Mouse (Mus musculus) inflammation-experienced regulatory T-cells, adult 6 months (primary cell): ENCODE results near the gene Abca7. TPM values are rescaled to one million over a fixed set of nuclear protein-coding genes. Genes with fewer than 3 reads are reported as not detected.
"Not testable (repeated sequence)": the region's sequence is repeated elsewhere in the genome, so short reads cannot be mapped to it uniquely, and the experiment has no call there.

Experiments
- ATAC-seq: one replicate; pipeline ENCODE4 v1.8.0; 2017
- polyA plus RNA-seq, 3 experiments: library from polyadenylated mRNA; unstranded; fragments of 100-300 nt; shearing (Covaris generic); gene quantifications; one replicate each; pipeline ENCODE4 v1.2.1; 2017

The Abca7 gene
- polyA plus RNA-seq, 3 experiments from 2014 or later, result 10.7 to 14.2 (median 13.3) TPM

DNA sequence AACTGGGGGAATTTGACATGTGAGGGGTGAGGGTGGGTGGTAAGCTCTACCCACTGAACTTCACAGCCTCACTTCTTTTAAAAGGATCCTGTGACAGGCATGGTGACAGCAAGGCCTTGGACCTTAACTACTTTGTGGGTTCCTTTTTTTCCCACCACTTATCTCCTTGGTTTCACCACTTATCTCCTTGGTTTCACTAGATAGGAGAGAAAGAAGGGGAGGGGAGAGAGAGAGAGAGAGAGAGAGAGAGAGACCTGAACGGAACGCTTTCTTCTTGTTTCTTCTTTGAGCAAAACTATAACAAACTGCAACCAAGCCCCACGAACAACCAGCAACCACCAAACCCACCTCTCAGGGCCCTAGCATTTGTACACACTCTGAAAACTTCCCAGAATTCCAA, 52.5 kb downstream of the Abca7 start:
- ATAC-seq, result no peak

DNA sequence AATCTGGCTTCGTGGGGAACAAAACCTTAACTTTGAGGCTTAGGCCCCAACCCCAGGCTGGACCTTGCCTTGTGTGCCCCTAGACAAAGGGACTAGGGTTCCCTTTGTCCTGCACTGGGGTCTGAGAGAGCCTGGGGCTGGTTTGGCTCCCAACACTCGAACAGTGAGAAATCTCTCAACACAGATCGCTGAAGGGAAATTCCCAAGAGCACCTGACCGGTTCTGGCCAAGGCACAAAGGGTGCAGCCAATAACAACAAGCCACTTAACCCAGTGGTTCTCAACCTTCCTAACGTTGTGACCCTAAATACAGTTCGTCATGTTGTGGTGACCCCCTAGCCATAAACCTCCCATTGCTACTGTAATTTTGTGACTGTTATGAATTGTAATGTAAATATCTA, 54.0 kb downstream of the Abca7 start:
- no peak for ATAC-seq

DNA sequence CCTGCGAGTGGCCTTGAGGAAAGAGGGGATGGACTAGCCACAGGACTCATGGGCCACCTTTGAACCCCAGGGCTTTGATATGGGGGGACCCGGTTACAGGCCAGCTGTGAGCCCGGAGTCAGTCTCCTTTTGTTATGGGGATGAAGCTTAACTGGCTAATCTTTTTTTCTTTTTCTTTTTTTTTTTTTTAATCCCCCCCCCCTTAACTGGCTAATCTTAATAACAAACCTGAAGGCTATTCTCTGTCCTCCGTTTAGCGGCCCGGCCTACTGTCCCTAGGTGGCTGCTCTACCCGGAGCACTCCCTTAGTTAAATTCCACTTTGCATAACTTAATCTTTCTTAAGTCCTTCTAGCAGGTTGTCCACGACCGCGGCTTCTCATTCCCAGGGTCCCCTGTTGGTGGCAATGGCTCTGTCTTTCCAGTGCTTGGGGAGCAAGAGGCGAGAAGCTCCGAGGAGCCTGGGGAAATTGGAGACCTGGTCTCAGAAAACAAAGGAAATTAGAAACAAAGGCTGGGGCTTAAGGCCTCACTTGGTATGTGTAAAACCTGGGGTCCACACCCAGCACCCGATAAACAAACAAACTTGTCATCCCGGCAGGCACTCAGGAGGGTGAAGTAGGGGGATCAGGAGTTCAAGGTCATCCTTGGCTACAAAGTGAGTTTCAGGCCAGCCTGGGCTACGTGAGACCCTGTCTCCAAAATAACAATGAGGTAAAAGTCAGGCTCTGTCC, 54.8 kb downstream of the Abca7 start:
- ATAC-seq, result no peak

DNA sequence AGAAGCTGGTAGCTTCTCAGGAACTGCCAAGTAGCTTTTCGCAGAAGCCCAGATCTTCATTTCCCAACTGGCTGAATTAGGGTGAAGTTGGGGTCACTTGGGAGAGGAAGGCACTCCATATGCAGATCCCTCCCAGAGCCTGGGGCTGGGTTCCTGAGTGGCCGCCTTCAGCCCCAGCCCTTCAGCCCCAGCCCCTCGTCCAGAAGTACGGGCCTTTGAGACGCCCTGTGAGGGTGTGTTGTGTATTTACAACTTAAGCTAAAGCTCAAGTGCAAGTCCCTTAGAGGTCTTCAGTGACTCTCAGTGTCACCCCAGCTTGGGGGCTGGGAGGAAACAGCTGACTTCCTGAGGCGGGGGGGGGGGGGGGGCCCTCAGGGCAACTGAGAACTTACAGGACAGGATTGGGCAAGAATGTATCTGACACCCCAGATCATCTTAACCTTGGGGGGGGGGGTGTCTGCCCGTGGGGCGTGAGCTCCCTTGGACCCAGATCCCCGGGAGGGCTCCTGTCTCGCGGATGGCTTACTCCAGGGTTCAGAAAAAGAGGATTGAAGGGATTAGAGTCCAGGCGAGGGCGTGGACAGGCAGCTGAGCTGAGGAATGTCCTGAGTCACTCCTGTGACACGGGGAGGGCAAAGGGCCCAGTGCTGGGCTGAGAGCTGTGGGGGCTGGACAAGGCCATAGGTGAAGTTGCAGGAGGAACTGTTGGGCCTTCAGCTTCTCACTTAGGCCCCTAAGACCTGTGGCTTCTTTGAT, 55.5 kb downstream of the Abca7 start:
- ATAC-seq, result no peak

DNA sequence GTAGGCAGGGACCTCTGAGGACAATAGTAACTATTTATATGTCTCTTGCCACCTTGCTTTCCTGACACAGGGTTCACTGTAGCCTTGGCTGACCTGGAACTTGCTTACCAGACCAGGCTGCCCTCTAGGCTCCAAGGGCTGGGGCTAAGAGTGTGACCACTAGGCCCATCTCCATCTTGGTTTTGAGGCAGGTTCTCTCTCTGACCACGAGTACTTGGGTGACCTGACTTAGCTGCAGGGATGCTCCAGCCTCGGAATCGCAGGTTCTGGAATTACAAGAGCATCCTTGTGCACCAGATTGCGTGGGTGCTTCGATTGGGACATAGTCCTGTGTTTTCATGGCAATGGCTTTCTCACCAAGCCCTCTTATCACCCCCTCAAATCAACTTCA, 56.1 kb downstream of the Abca7 start:
- ATAC-seq, result no peak

DNA sequence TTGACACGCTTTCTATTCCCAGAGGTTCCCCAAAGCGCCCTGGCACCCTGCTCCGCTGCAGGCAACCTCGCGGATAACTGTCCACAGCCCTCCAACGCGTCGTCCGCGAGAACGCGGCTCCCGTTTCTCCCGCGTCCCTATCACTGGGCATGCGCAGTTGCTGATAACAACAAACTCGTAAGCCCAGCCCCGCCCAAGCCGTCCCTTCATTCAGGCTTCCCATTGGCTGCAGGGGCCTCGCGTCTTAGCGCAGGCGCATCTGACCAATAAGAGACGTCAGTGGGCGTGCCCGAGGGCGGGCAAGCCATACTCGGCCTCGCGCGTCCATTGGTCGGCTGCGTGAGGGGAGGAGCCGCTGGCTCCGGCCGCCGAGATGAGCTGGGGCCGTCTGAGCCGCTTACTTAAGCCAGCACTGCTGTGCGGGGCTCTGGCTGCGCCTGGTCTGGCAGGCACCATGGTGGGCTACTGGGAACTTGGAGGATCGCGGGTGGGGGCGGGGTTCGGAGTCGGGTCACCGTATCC, 57.0 kb downstream of the Abca7 start:
- ATAC-seq, result peak; percentile 97

DNA sequence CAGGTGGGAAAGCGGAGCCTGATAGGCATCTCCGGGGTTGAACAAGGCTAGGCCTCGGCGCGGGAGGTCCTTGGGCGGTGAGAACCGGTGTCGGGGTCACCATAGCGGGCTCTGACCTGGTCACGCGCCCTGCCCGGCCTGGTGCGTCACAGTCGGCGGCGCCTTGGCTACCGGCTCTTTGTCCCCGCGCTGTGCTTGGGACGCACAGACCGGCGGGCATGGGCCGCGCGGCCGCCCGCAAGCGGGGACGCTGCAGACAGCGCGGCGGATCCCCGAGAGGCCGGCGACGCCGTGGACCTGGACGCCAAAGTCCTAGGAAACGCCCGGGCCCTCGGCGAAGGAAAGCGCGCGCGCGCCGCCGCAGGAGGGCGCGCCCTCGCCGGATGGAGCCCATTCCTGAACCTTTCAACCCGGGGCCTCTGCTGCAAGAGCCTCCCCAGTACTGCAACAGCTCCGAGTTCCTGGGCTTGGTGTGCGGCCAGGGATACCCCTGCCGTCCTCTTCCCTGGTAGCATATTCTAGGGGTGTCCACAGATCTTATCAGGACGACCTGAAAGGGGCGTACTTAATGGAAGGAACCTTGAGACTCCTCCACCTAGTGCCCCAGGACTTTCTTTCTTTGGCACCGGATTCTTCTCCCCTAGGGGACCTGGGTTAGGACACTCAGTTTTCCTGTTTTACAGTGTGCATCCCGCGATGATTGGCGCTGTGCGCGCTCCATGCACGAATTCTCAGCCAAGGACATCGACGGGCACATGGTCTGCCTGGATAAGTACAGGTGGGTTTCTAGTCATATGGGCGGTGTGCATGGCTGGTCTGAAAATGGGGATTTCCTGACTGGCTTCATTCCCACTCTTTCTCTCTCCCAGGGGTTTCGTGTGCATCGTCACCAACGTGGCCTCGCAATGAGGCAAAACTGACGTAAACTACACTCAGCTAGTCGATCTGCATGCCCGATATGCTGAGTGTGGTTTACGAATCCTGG, 57.8 kb downstream of the Abca7 start:
- peak; percentile 46 for ATAC-seq

DNA sequence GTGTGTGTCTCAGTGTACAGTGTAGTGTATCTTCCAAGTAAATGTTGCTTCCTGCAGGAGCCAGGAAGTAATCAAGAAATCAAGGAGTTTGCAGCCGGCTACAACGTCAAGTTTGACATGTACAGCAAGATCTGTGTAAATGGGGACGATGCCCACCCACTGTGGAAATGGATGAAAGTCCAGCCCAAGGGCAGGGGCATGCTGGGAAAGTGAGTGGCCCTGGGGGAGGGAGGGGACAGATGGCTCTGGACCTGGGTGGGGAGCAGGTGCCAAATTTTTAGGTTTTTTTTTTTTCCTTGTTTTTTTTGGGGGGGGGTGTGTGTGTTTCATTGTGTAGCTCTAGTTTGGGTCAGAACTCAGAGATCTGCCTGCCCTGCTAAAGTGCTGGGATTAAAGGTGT, 58.6 kb downstream of the Abca7 start:
- ATAC-seq, result not testable (repeated sequence)

DNA sequence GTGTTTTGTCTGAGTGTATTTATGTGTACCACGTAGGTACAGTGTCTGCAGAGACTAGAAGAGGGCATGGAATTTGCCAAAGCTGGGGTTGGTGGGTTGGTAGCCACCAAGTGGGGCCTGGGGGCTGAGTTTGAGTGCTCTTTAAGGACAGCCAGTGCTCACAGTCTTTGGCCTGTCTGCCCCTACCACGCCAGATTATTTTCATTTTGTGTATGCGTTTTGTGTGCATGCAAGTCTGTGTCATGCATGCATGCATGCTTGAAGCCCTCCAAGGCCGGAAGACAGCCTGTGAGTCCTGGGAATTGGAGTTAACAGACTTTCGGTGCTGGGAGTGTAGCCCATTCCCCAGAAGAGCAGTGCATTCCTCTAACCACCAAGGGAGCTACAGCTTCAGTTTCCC, 59.1 kb downstream of the Abca7 start:
- no peak for ATAC-seq

DNA sequence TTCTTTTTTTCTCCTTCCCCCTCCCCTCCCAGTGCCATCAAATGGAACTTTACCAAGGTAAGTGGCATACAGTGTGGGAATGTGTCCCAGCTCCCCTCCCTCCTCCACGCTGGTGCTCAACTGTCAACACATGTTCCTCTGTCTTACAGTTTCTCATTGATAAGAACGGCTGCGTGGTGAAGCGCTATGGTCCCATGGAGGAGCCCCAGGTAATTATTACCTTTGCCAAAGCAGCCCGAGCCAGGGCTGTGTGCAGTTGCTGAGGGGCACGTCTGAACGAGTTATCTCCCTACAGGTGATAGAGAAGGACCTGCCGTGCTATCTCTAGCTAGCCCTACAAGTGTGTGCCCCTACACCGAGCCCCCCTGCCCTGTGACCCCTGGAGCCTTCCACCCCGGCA, 59.6 kb downstream of the Abca7 start:
- ATAC-seq, result no peak

DNA sequence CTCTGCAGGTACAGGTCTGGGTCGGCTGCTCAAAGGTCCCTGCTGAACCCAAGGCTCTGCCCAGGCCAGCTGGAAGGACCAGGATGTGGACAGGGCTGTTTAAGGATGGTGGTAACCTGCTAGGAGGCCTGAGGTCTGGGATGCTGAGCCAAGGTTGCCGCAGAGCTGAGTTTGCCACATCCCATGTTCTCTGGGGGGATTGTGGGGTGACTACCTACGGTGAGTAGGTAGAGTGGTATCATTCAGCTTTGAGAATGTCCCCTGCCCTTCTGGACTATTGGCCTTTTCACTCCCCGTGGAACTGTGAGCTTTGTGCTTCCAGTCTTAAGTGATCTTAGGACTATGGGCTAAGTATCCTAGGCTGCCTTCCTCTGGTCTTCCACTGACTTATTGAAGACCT, 60.2 kb downstream of the Abca7 start:
- ATAC-seq, result no peak

DNA sequence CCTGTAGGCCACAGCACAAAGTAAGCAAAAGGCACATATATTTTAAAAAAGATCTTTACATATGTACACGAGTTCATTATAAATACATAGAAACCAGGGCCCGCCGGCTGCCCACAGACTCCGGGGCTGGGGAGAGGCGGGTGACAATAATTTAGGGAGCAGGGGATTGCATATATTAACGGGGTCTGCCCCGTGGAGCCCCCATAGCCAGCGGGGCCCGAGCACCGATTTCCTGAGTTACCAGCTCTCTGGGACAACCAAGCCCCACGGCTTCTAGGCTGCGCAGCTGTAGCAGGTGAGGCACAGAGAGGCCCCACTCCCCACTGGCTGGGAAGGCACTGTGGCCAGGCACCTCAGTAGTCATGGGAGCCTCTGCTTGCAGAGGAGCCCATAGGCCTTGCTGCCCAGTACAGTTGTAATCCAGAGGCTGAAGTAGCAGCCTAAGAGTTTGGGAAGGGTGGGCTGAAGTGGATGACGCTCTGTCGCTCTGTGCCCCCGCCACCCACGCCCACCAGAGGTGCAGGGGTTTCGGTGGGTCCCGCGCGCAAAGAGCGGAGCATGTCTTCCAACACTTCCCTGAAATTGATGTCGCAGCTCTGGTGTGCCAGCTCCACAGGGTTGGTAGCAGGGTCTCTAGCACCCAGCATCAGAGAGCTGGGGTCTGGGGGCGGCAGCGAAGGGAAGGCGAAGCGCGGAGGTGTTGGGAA, 60.8 kb downstream of the Abca7 start:
- no peak for ATAC-seq

DNA sequence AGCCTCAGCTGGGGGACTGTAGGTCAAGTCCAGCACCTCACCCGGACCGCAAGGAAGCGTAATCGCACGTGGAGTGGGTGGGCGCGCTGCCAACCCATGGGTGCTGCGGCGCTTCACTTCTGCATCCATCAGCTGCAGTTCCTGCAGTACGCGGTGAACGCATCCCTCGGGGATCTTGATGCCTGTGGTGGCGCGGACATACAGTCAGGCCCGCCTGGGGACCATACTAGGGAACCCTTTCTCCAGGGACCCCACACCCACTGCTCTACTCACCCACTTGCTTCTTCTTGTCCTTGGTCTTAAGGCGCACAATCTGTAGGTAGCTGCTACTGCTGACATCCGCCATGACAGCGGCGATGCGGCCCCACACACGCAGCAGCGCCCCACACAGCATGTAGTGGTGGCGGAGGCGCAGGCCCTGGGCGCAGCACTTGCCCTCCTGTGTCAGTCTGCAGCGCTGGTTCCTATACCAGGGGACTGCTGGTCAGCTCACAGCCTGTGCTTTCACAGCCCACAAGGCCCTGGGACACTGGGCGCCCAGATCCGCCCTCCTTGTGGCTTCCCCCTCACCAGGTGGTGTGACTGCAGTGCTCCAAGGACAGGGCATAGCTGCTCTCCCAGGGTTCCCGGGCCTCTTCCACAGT, 61.5 kb downstream of the Abca7 start:
- no peak for ATAC-seq

DNA sequence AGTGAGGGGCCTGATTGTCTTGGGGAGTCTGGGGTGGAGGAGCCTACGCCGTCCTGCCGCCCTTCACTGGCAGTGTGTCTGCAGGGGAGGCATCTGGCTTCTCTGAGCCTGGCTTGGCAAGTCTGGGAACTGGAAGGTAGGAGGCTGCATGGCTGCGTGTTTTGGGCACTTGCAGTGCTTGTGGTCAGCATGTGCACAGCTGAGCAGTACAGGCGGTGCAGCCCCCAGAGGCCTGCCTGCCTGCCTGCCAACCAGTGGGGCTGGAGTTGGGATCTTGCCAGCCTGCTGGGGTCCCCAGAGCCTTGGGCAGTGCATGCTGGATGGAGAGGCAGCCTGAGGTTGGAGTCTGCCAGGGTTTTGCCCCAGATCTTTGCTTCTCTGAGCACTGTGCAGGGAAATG, 66.8 kb downstream of the Abca7 start:
- ATAC-seq, result no peak

DNA sequence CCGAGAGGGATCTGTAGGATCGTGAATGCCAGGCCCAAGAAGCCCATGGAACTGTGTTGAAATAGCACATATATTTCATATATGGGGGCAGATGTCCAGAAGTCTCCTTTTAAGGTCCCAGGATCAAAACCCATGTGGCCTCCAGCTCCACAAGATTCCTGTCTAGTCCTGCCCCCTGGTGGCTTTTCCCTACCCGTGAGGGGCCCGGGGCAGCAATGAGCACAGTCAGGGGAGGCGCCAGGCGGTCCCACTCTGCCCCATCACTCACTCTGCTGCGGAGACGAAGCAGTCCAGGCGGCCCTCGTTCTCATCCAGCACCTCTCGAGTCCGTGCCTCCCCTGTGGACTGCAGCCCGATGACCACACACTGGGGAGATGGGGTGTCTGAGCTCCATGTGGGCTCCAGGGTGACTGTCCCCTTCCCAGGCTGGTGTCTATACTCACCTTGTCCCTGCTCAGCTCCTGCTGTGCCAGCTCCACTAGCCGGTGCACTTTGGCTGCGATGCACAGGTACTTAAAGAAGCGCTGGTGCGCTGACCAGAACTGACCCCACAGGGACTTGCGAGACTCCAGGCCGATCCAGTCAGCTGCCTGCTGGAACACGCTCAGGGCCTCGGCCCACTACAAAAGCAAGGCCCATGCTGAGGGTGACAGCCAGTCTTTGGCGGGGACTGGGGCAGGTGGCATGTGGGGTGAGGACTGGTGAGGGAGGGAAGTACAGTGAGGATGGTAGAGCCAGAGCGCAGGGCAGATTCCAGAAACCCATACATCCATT, 67.8 kb downstream of the Abca7 start:
- ATAC-seq, result no peak

Other genes with a start within 250 kb of the Abca7 start
- 10 to 100 TPM; 10.6 to 19.2 (median 17.1) TPM for gene Polrmt, start 249.9 kb upstream of the Abca7 start, polyA plus RNA-seq
- under 1 TPM in 1 of 3 experiments, not detected in 2; 0.24 TPM for gene Fgf22, start 241.4 kb upstream of the Abca7 start, polyA plus RNA-seq
- 1 to 10 TPM; 2.1 to 2.8 (median 2.7) TPM for gene Rnf126, start 229.5 kb upstream of the Abca7 start, polyA plus RNA-seq
- gene Fstl3, start 219.2 kb upstream of the Abca7 start, polyA plus RNA-seq, result 1 to 10 TPM in 1 of 3 experiments, under 1 TPM in 1, not detected in 1; 0.21 to 1.2 TPM
- gene Prss57, start 205.5 kb upstream of the Abca7 start, polyA plus RNA-seq, result 1 to 10 TPM in 1 of 3 experiments, under 1 TPM in 1, not detected in 1; 0.57 to 1.1 TPM
- under 1 TPM in 1 of 3 experiments, not detected in 2; 0.43 TPM for gene Palm, start 202.9 kb upstream of the Abca7 start, polyA plus RNA-seq
- not detected for gene Misp, start 175.5 kb upstream of the Abca7 start, polyA plus RNA-seq
- 100 to 1,000 TPM in 2 of 3 experiments, 10 to 100 TPM in 1; 97.4 to 169 (median 149) TPM for gene Ptbp1, start 142.1 kb upstream of the Abca7 start, polyA plus RNA-seq
- gene Prtn3, start 122.0 kb upstream of the Abca7 start, polyA plus RNA-seq, result not detected
- 1 to 10 TPM; 1.6 to 3.3 (median 2.2) TPM for gene Plppr3, start 121.9 kb upstream of the Abca7 start, polyA plus RNA-seq
- not detected for gene Elane, start 110.2 kb upstream of the Abca7 start, polyA plus RNA-seq
- not detected for gene Cfd, start 105.6 kb upstream of the Abca7 start, polyA plus RNA-seq
- gene Med16, start 87.6 kb upstream of the Abca7 start, polyA plus RNA-seq, result 1 to 10 TPM; 5.7 to 7.9 (median 7.1) TPM
- gene Gm26602, start 85.6 kb upstream of the Abca7 start, polyA plus RNA-seq, result 1 to 10 TPM in 1 of 3 experiments, not detected in 2; 5.5 TPM
- gene Kiss1r, start 79.5 kb upstream of the Abca7 start, polyA plus RNA-seq, result not detected
- 100 to 1,000 TPM in 1 of 3 experiments, 10 to 100 TPM in 2; 96.5 to 106 (median 96.9) TPM for gene R3hdm4, start 75.3 kb upstream of the Abca7 start, polyA plus RNA-seq
- 1 to 10 TPM; 2.1 to 3.5 (median 2.4) TPM for gene Arid3a, start 69.5 kb upstream of the Abca7 start, polyA plus RNA-seq
- 10 to 100 TPM; 66.6 to 85.2 (median 74.2) TPM for gene Wdr18, start 36.3 kb upstream of the Abca7 start, polyA plus RNA-seq
- gene Grin3b, start 25.8 kb upstream of the Abca7 start, polyA plus RNA-seq, result under 1 TPM in 2 of 3 experiments, not detected in 1; 0.16 to 0.20 TPM
- gene Tmem259, start 12.2 kb upstream of the Abca7 start, polyA plus RNA-seq, result 1 to 10 TPM; 2.0 to 2.5 (median 2.0) TPM
- gene Cnn2, start 7.9 kb upstream of the Abca7 start, polyA plus RNA-seq, result 100 to 1,000 TPM; 672 to 989 (median 979) TPM
- gene Arhgap45, start 20.2 kb downstream of the Abca7 start, polyA plus RNA-seq, result 100 to 1,000 TPM; 242 to 254 (median 251) TPM
- gene Polr2e, start 43.3 kb downstream of the Abca7 start, polyA plus RNA-seq, result 100 to 1,000 TPM; 137 to 227 (median 211) TPM
- 100 to 1,000 TPM; 346 to 445 (median 381) TPM for gene Gpx4, start 50.7 kb downstream of the Abca7 start, polyA plus RNA-seq
- gene Sbno2, start 109.1 kb downstream of the Abca7 start, polyA plus RNA-seq, result 10 to 100 TPM; 30.4 to 39.1 (median 32.6) TPM
- 10 to 100 TPM; 23.5 to 30.3 (median 25.5) TPM for gene Stk11, start 119.3 kb downstream of the Abca7 start, polyA plus RNA-seq
- 100 to 1,000 TPM; 297 to 357 (median 299) TPM for gene Atp5d, start 142.1 kb downstream of the Abca7 start, polyA plus RNA-seq
- gene Cbarp, start 144.3 kb downstream of the Abca7 start, polyA plus RNA-seq, result 1 to 10 TPM in 2 of 3 experiments, under 1 TPM in 1; 0.60 to 2.3 (median 1.3) TPM
- gene Midn, start 151.8 kb downstream of the Abca7 start, polyA plus RNA-seq, result 1 to 10 TPM; 7.3 to 9.3 (median 7.5) TPM
- 100 to 1,000 TPM in 2 of 3 experiments, 10 to 100 TPM in 1; 84.2 to 255 (median 213) TPM for gene Cirbp, start 169.5 kb downstream of the Abca7 start, polyA plus RNA-seq
- 10 to 100 TPM; 17.9 to 28.4 (median 20.5) TPM for gene 1600002K03Rik, start 176.4 kb downstream of the Abca7 start, polyA plus RNA-seq
- not detected for gene Efna2, start 183.0 kb downstream of the Abca7 start, polyA plus RNA-seq
- gene Mum1, start 229.9 kb downstream of the Abca7 start, polyA plus RNA-seq, result 10 to 100 TPM; 57.7 to 85.1 (median 67.4) TPM